Mouse (Mus musculus) frontal cortex, adult (tissue): ENCODE results near the gene Agfg1.

Experiments
- ATAC-seq: cut with Nextera tagmentation; 2 replicates; pipeline ENCODE4 v1.9.2; 2017; ENCODE audit warnings: mild to moderate bottlenecking, moderate library complexity, mixed read lengths; ENCODE audit not compliant: low TSS enrichment

Agfg1 gene

GRCm38 (mm10) chr1:82839296-82839613 lies at the start of gene Agfg1:
TSS of gene Agfg1 (plus strand) at chr1:82839483.
- ATAC-seq, result peak; percentile 85

GRCm38 (mm10) chr1:82791105-82791504 lies 48.2 kb upstream of the Agfg1 start:
- no peak for ATAC-seq

- no peak for ATAC-seq
Measured at GRCm38 (mm10) chr1:82792238-82792637, 47.0 kb upstream of the Agfg1 start.

- no peak for ATAC-seq
Measured at GRCm38 (mm10) chr1:82793110-82793509, 46.2 kb upstream of the Agfg1 start.

GRCm38 (mm10) chr1:82793986-82794385 lies 45.3 kb upstream of the Agfg1 start:
- ATAC-seq, result peak; percentile 95

- ATAC-seq, result no peak
Measured at GRCm38 (mm10) chr1:82795211-82795610, 44.1 kb upstream of the Agfg1 start.

GRCm38 (mm10) chr1:82795702-82796443 lies 43.4 kb upstream of the Agfg1 start:
- ATAC-seq, result peak; percentile 86

- no peak for ATAC-seq
Measured at GRCm38 (mm10) chr1:82797088-82797487, 42.2 kb upstream of the Agfg1 start.

- ATAC-seq, result no peak
Measured at GRCm38 (mm10) chr1:82798304-82798703, 41.0 kb upstream of the Agfg1 start.

GRCm38 (mm10) chr1:82798922-82799321 lies 40.4 kb upstream of the Agfg1 start:
- no peak for ATAC-seq

- peak; percentile 63 for ATAC-seq
Measured at GRCm38 (mm10) chr1:82801105-82801783, 38.0 kb upstream of the Agfg1 start.

GRCm38 (mm10) chr1:82803608-82804007 lies 35.7 kb upstream of the Agfg1 start:
- no peak for ATAC-seq

GRCm38 (mm10) chr1:82804059-82804458 lies 35.2 kb upstream of the Agfg1 start:
- peak; percentile 83 for ATAC-seq

GRCm38 (mm10) chr1:82806391-82806790 lies 32.9 kb upstream of the Agfg1 start:
- no peak for ATAC-seq

GRCm38 (mm10) chr1:82807206-82807605 lies 32.1 kb upstream of the Agfg1 start:
- ATAC-seq, result no peak

- ATAC-seq, result no peak
Measured at GRCm38 (mm10) chr1:82808564-82808963, 30.7 kb upstream of the Agfg1 start.

- no peak for ATAC-seq
Measured at GRCm38 (mm10) chr1:82811766-82812165, 27.5 kb upstream of the Agfg1 start.

- no peak for ATAC-seq
Measured at GRCm38 (mm10) chr1:82815941-82816716, 23.2 kb upstream of the Agfg1 start.

- ATAC-seq, result no peak
Measured at GRCm38 (mm10) chr1:82819366-82819765, 19.9 kb upstream of the Agfg1 start.

GRCm38 (mm10) chr1:82820179-82820578 lies 19.1 kb upstream of the Agfg1 start:
- no peak for ATAC-seq

- ATAC-seq, result no peak
Measured at GRCm38 (mm10) chr1:82820626-82821186, 18.6 kb upstream of the Agfg1 start.

GRCm38 (mm10) chr1:82821846-82822245 lies 17.4 kb upstream of the Agfg1 start:
- ATAC-seq, result no peak
